27 mouse cellular contexts compared by ENCODE assay signal in genomic region chr9:63339256-63339655, GRCm38 (mm10). TPM values are rescaled to one million over a fixed set of nuclear protein-coding genes. Genes with fewer than 3 reads are reported as not detected.
DNase-seq lines count a peak whose midpoint lies in the region; ATAC-seq lines count a peak whose summit lies in the region.
"Had no signal": no experiment of that assay in that cellular context is flagged by ENCODE, and none has a peak within 500 bp of the region (broad histone marks: within the 10 kb centered on the region; RNA-seq: fewer than 3 reads in every experiment).

No protein-coding gene starts in this region.

- no peaks in the 10 kb centered on the region for H3K36me3 ChIP-seq in embryonic facial prominence, embryonic 11.5 days (replicated peaks; ENCODE audit: control insufficient read depth, insufficient read depth, low read depth, low read length)
- peaks cover 46% of the 10 kb centered on the region for H3K36me3 ChIP-seq in embryonic facial prominence, embryonic 10.5 days (replicated peaks)
- H3K36me3 ChIP-seq in neural tube, embryonic 11.5 days (ENCODE audit: control insufficient read depth, insufficient read depth, low read length): no peaks in the 10 kb centered on the region; the same call in 1 of the 2 replicates
- peaks cover 5% of the 10 kb centered on the region; the same call in 1 of the 2 replicates for H3K36me3 ChIP-seq in hindbrain, embryonic 16.5 days (ENCODE audit: control insufficient read depth, insufficient read depth, low read length)

- H3K27me3 ChIP-seq in embryonic facial prominence, embryonic 11.5 days (ENCODE audit: control insufficient read depth, insufficient read depth, low read length): no peaks in the 10 kb centered on the region
- H3K27me3 ChIP-seq in embryonic facial prominence, embryonic 10.5 days (replicated peaks; ENCODE audit: low read depth, poor library complexity, severe bottlenecking): no peaks in the 10 kb centered on the region
- no peaks in the 10 kb centered on the region for H3K27me3 ChIP-seq in neural tube, embryonic 11.5 days (ENCODE audit: control insufficient read depth, insufficient read depth, low read length)
- no peaks in the 10 kb centered on the region for H3K27me3 ChIP-seq in hindbrain, embryonic 16.5 days (replicated peaks; ENCODE audit: control insufficient read depth, insufficient read depth, low read length)
- H3K27me3 ChIP-seq: limb, embryonic 15.5 days; lung, embryonic 15.5 days; megakaryocyte, embryonic 14.5 days had no signal

- no peak overlapping the region for H3K4me3 ChIP-seq in embryonic facial prominence, embryonic 11.5 days (ENCODE audit: low read depth, low read length)
- no peak overlapping the region for H3K4me3 ChIP-seq in embryonic facial prominence, embryonic 10.5 days
- H3K4me3 ChIP-seq in neural tube, embryonic 11.5 days (ENCODE audit: low read depth, low read length): no peak overlapping the region
- no peak overlapping the region for H3K4me3 ChIP-seq in hindbrain, embryonic 16.5 days (ENCODE audit: low read length)
- H3K4me3 ChIP-seq: forebrain, embryonic 10.5 days; left cerebral cortex, adult 2 months; limb, embryonic 15.5 days; lung, embryonic 15.5 days; megakaryocyte, embryonic 14.5 days had no signal

- DNase-seq in embryonic facial prominence, embryonic 11.5 days (ENCODE audit: low spot score): peak; percentile 9
- DNase-seq in embryonic facial prominence, embryonic 10.5 days (ENCODE audit: low spot score): no peak
- DNase-seq in neural tube, embryonic 11.5 days (ENCODE audit: low spot score): no peak
- DNase-seq in neural tube, embryonic 10.5 days (ENCODE audit: extremely low spot score, low spot score): no peak
- DNase-seq in retina, postnatal 1 day: no peak
- DNase-seq in Muller cell, postnatal 12 days (ENCODE audit: inconsistent ontology term): no peak
- DNase-seq: adrenal gland, postnatal 36 days; cerebellum, adult 11 months; cerebellum, postnatal 10 days; gastrocnemius, postnatal 25 days; heart, adult 18-20 months; kidney, adult 18-20 months; kidney, postnatal 4 days; layer of hippocampus, adult 9-11 months; left cerebral cortex, postnatal 4 days; lung, postnatal 36 days; right cerebral cortex, postnatal 25 days; spleen, adult 18-20 months had no signal

- H3K9ac ChIP-seq in embryonic facial prominence, embryonic 11.5 days (replicated peaks; ENCODE audit: low read length): no peak overlapping the region
- H3K9ac ChIP-seq in neural tube, embryonic 11.5 days (ENCODE audit: low read length): no peak overlapping the region
- H3K9ac ChIP-seq in hindbrain, embryonic 16.5 days (ENCODE audit: low read depth, low read length): no peak overlapping the region
- H3K9ac ChIP-seq: limb, embryonic 15.5 days; liver, embryonic 14.5 days; lung, embryonic 15.5 days had no signal

- ATAC-seq in embryonic facial prominence, embryonic 11.5 days (replicated peaks; ENCODE audit: insufficient number of reproducible peaks, low FRiP score, low TSS enrichment, low read depth): no peak
- ATAC-seq in neural tube, embryonic 11.5 days (ENCODE audit: insufficient read depth, low FRiP score, low TSS enrichment): no peak
- no peak for ATAC-seq in hindbrain, embryonic 16.5 days
- ATAC-seq: CD4-positive, CD25-positive, alpha-beta regulatory T cell, adult 4 months; inflammation-experienced regulatory T-cells, adult 6 months had no signal

- H3K4me2 ChIP-seq in embryonic facial prominence, embryonic 11.5 days (ENCODE audit: low read depth, low read length): no peak overlapping the region
- no peak overlapping the region for H3K4me2 ChIP-seq in neural tube, embryonic 11.5 days (ENCODE audit: low read depth)
- H3K4me2 ChIP-seq in hindbrain, embryonic 16.5 days (ENCODE audit: low read length): no peak overlapping the region
- H3K4me2 ChIP-seq: limb, embryonic 15.5 days; lung, embryonic 15.5 days had no signal

- WGBS in embryonic facial prominence, embryonic 11.5 days: 41% methylated on average over 6 of the region's 6 CpGs
- WGBS in embryonic facial prominence, embryonic 10.5 days: 49% methylated on average over 6 of the region's 6 CpGs
- WGBS in neural tube, embryonic 11.5 days: 41% methylated on average over 6 of the region's 6 CpGs
- 23% methylated on average over 6 of the region's 6 CpGs for WGBS in hindbrain, embryonic 16.5 days

- no peaks in the 10 kb centered on the region for H3K4me1 ChIP-seq in embryonic facial prominence, embryonic 11.5 days (ENCODE audit: control insufficient read depth, insufficient read depth, low read length)
- H3K4me1 ChIP-seq in embryonic facial prominence, embryonic 10.5 days: peaks cover 20% of the 10 kb centered on the region
- H3K4me1 ChIP-seq in neural tube, embryonic 11.5 days (ENCODE audit: control insufficient read depth, insufficient read depth, low read length): peaks cover 7% of the 10 kb centered on the region; the same call in 1 of the 2 replicates
- H3K4me1 ChIP-seq in hindbrain, embryonic 16.5 days (ENCODE audit: control insufficient read depth, insufficient read depth, low read depth, low read length): peaks cover 6% of the 10 kb centered on the region; the same call in 1 of the 2 replicates
- H3K4me1 ChIP-seq: lung, embryonic 15.5 days had no signal

- H3K9me3 ChIP-seq in embryonic facial prominence, embryonic 11.5 days (replicated peaks; ENCODE audit: control insufficient read depth, low read length): no peaks in the 10 kb centered on the region
- H3K9me3 ChIP-seq in embryonic facial prominence, embryonic 10.5 days: no peaks in the 10 kb centered on the region
- H3K9me3 ChIP-seq in neural tube, embryonic 11.5 days (ENCODE audit: control insufficient read depth, low read length): no peaks in the 10 kb centered on the region
- no peaks in the 10 kb centered on the region for H3K9me3 ChIP-seq in hindbrain, embryonic 16.5 days (ENCODE audit: control insufficient read depth, low read length)
- H3K9me3 ChIP-seq: forebrain, embryonic 10.5 days; limb, embryonic 15.5 days; lung, embryonic 15.5 days; megakaryocyte, embryonic 14.5 days had no signal

- no peak overlapping the region for H3K27ac ChIP-seq in embryonic facial prominence, embryonic 11.5 days (replicated peaks; ENCODE audit: low read depth, low read length)
- no peak overlapping the region for H3K27ac ChIP-seq in embryonic facial prominence, embryonic 10.5 days (replicated peaks)
- 0 out of 2 replicates have a peak overlapping the region, but pooled peaks have one; percentile 20 for H3K27ac ChIP-seq in neural tube, embryonic 11.5 days (ENCODE audit: low read depth, low read length)
- peak overlapping the region; percentile 45; the same call in 1 of the 2 replicates for H3K27ac ChIP-seq in hindbrain, embryonic 16.5 days (ENCODE audit: low read depth, low read length)
- H3K27ac ChIP-seq: forebrain, embryonic 10.5 days; left cerebral cortex, adult 2 months; limb, embryonic 15.5 days; liver, embryonic 14.5 days; lung, embryonic 15.5 days had no signal

RNA-seq across cellular contexts. Expression of gene Map2k5, which starts 38.4 kb away (rescaled TPM):
- polyA plus RNA-seq in embryonic facial prominence, embryonic 11.5 days (2014; fragmentation: Nextera tagmentation; extraction: Ambion mirVana): 35.4 and 43.3 TPM in 2 replicates
- polyA plus RNA-seq in embryonic facial prominence, embryonic 10.5 days (2016; fragmentation: Nextera tagmentation; extraction: Ambion mirVana): 34.4 and 37.7 TPM in 2 replicates
- polyA plus RNA-seq in neural tube, embryonic 11.5 days (2014; fragmentation: Nextera tagmentation; extraction: Ambion mirVana): 40.6 and 41.7 TPM in 2 replicates
- polyA plus RNA-seq in hindbrain, embryonic 16.5 days (2015; fragmentation: Nextera tagmentation; extraction: Ambion mirVana): 31.2 and 31.6 TPM in 2 replicates

RNA-seq across cellular contexts. Expression of gene 2300009A05Rik, which starts 59.8 kb away (rescaled TPM):
- polyA plus RNA-seq in embryonic facial prominence, embryonic 11.5 days (2014; fragmentation: Nextera tagmentation; extraction: Ambion mirVana): 37.3 and 37.7 TPM in 2 replicates
- 37.8 and 38.3 TPM in 2 replicates for polyA plus RNA-seq in embryonic facial prominence, embryonic 10.5 days (2016; fragmentation: Nextera tagmentation; extraction: Ambion mirVana)
- 40.5 and 43.8 TPM in 2 replicates for polyA plus RNA-seq in neural tube, embryonic 11.5 days (2014; fragmentation: Nextera tagmentation; extraction: Ambion mirVana)
- 63.3 and 69.7 TPM in 2 replicates for polyA plus RNA-seq in hindbrain, embryonic 16.5 days (2015; fragmentation: Nextera tagmentation; extraction: Ambion mirVana)

Comparison
In these comparisons a context has a peak if more than half of its experiments do, and no peak if none do; other contexts are left out.
1. H3K27ac ChIP-seq: peak in neural tube, embryonic 11.5 days (single experiment) and hindbrain, embryonic 16.5 days (single experiment); none in embryonic facial prominence, embryonic 11.5 days (single experiment) and embryonic facial prominence, embryonic 10.5 days (single experiment).